Mouse (Mus musculus): Measurements from ENCODE around the gene Arfgap1. TPM values are rescaled to one million over a fixed set of nuclear protein-coding genes. Genes with fewer than 3 reads are reported as not detected.

Gene Arfgap1
- polyA plus RNA-seq, 1 experiment from 2014 or later, result 71.5 TPM

Other genes starting within 250 kb of the Arfgap1 start
- 0.11 and 0.57 TPM in 2 replicates for gene Slc17a9, start 242.0 kb upstream of the Arfgap1 start, polyA plus RNA-seq (2014; fragmentation: Nextera tagmentation; extraction: Ambion mirVana)
- 0.85 and 0.87 TPM in 2 replicates for gene Bhlhe23, start 190.3 kb upstream of the Arfgap1 start, polyA plus RNA-seq (2014; fragmentation: Nextera tagmentation; extraction: Ambion mirVana)
- 74.5 and 75.4 TPM in 2 replicates for gene Ythdf1, start 46.3 kb upstream of the Arfgap1 start, polyA plus RNA-seq (2014; fragmentation: Nextera tagmentation; extraction: Ambion mirVana)
- 0.35 and 0.36 TPM in 2 replicates for gene Birc7, start 38.2 kb upstream of the Arfgap1 start, polyA plus RNA-seq (2014; fragmentation: Nextera tagmentation; extraction: Ambion mirVana)
- gene Nkain4, start 12.5 kb upstream of the Arfgap1 start, polyA plus RNA-seq (2014; fragmentation: Nextera tagmentation; extraction: Ambion mirVana), result 33.5 and 36.1 TPM in 2 replicates
- gene Col20a1, start 19.3 kb downstream of the Arfgap1 start, polyA plus RNA-seq (2014; fragmentation: Nextera tagmentation; extraction: Ambion mirVana), result 0.16 and 0.23 TPM in 2 replicates
- 18.7 and 19.3 TPM in 2 replicates for gene Chrna4, start 76.3 kb downstream of the Arfgap1 start, polyA plus RNA-seq (2014; fragmentation: Nextera tagmentation; extraction: Ambion mirVana)
- gene Kcnq2, start 168.1 kb downstream of the Arfgap1 start, polyA plus RNA-seq (2014; fragmentation: Nextera tagmentation; extraction: Ambion mirVana), result 13.6 and 13.9 TPM in 2 replicates
- gene Eef1a2, start 189.8 kb downstream of the Arfgap1 start, polyA plus RNA-seq (2014; fragmentation: Nextera tagmentation; extraction: Ambion mirVana), result 0.47 and 0.55 TPM in 2 replicates
- 443 and 478 TPM in 2 replicates for gene Ppdpf, start 220.0 kb downstream of the Arfgap1 start, polyA plus RNA-seq (2014; fragmentation: Nextera tagmentation; extraction: Ambion mirVana)
- not detected in 2 replicates for gene Ptk6, start 235.6 kb downstream of the Arfgap1 start, polyA plus RNA-seq (2014; fragmentation: Nextera tagmentation; extraction: Ambion mirVana)
- gene Srms, start 246.0 kb downstream of the Arfgap1 start, polyA plus RNA-seq (2014; fragmentation: Nextera tagmentation; extraction: Ambion mirVana), result 0.12 TPM in 1 of 2 replicates, not detected in the other